Mouse (Mus musculus): Measurements from ENCODE around the gene Slc6a15. TPM values are rescaled to one million over a fixed set of nuclear protein-coding genes. Genes with fewer than 3 reads are reported as not detected.

Gene Slc6a15
- 10.1 and 10.9 TPM in 2 replicates for polyA plus RNA-seq (2014; fragmentation: Nextera tagmentation; extraction: Ambion mirVana)

GRCm38 (mm10) chr10:103367371-103368295 lies at the start of gene Slc6a15:
Gene Slc6a15, plus strand, starts transcription at chr10:103367783.
- under 1% methylated on average over 43 of the region's 43 CpGs for WGBS
- Histone ChIP-seq H3K4me1 (ENCODE audit: control insufficient read depth, insufficient read depth, low read length) (no peaks in the 10 kb centered on the region; the same call in 1 of the 2 replicates), H3K4me2 (peak within 1 kb of the TSS; percentile 94), H3K27me3 (ENCODE audit: control insufficient read depth, insufficient read depth, low read length) (no peaks in the 10 kb centered on the region), H3K9ac (ENCODE audit: low read length) (peak within 1 kb of the TSS; percentile 71), H3K4me3 (ENCODE audit: low read depth, low read length) (peak within 1 kb of the TSS; percentile 56), H3K36me3 (ENCODE audit: control insufficient read depth, insufficient read depth, low read length) (no peaks in the 10 kb centered on the region), H3K27ac (ENCODE audit: low read depth, low read length) (no peak within 1 kb of the TSS), H3K9me3 (ENCODE audit: control insufficient read depth, low read length) (no peaks in the 10 kb centered on the region)
- ATAC-seq (ENCODE audit: low FRiP score) (peak; percentile 78), DNase-seq (ENCODE audit: low spot score, missing footprints) (peak; percentile 95)

GRCm38 (mm10) chr10:103321941-103322340 lies 45.6 kb upstream of the Slc6a15 start:
- 86% methylated on average over 3 of the region's 3 CpGs for WGBS

GRCm38 (mm10) chr10:103323386-103323785 lies 44.2 kb upstream of the Slc6a15 start:
- Histone ChIP-seq H3K9ac (ENCODE audit: low read length) (no peak overlapping the region), H3K9me3 (ENCODE audit: control insufficient read depth, low read length) (no peaks in the 10 kb centered on the region), H3K4me2 (no peak overlapping the region), H3K36me3 (ENCODE audit: control insufficient read depth, insufficient read depth, low read length) (no peaks in the 10 kb centered on the region), H3K27ac (ENCODE audit: low read depth, low read length) (no peak overlapping the region), H3K27me3 (ENCODE audit: control insufficient read depth, insufficient read depth, low read length) (no peaks in the 10 kb centered on the region), H3K4me3 (ENCODE audit: low read depth, low read length) (no peak overlapping the region), H3K4me1 (ENCODE audit: control insufficient read depth, insufficient read depth, low read length) (no peaks in the 10 kb centered on the region)
- DNase-seq (ENCODE audit: low spot score, missing footprints) (peak; percentile 33), ATAC-seq (ENCODE audit: low FRiP score) (no peak)
- 85% methylated on average over 3 of the region's 3 CpGs for WGBS

More at GRCm38 (mm10) chr10:103321941-103322340, 45.6 kb upstream of the Slc6a15 start:
- H3K9me3 ChIP-seq (ENCODE audit: control insufficient read depth, low read length): no peaks in the 10 kb centered on the region
- H3K4me2 ChIP-seq: no peak overlapping the region
- H3K27ac ChIP-seq (ENCODE audit: low read depth, low read length): no peak overlapping the region
- H3K27me3 ChIP-seq (ENCODE audit: control insufficient read depth, insufficient read depth, low read length): no peaks in the 10 kb centered on the region
- ATAC-seq (ENCODE audit: low FRiP score): no peak
- no peaks in the 10 kb centered on the region for H3K36me3 ChIP-seq (ENCODE audit: control insufficient read depth, insufficient read depth, low read length)
- no peaks in the 10 kb centered on the region for H3K4me1 ChIP-seq (ENCODE audit: control insufficient read depth, insufficient read depth, low read length)
- no peak overlapping the region for H3K9ac ChIP-seq (ENCODE audit: low read length)
- peak; percentile 21 for DNase-seq (ENCODE audit: low spot score, missing footprints)
- no peak overlapping the region for H3K4me3 ChIP-seq (ENCODE audit: low read depth, low read length)

- H3K27me3 ChIP-seq (ENCODE audit: control insufficient read depth, insufficient read depth, low read length): no peaks in the 10 kb centered on the region
- H3K27ac ChIP-seq (ENCODE audit: low read depth, low read length): no peak overlapping the region
- H3K9ac ChIP-seq (ENCODE audit: low read length): no peak overlapping the region
- no peaks in the 10 kb centered on the region for H3K9me3 ChIP-seq (ENCODE audit: control insufficient read depth, low read length)
- H3K4me3 ChIP-seq (ENCODE audit: low read depth, low read length): no peak overlapping the region
- 97% methylated on average over 1 of the region's 1 CpGs for WGBS
- no peak overlapping the region for H3K4me2 ChIP-seq
- H3K36me3 ChIP-seq (ENCODE audit: control insufficient read depth, insufficient read depth, low read length): no peaks in the 10 kb centered on the region
- H3K4me1 ChIP-seq (ENCODE audit: control insufficient read depth, insufficient read depth, low read length): no peaks in the 10 kb centered on the region
- DNase-seq (ENCODE audit: low spot score, missing footprints) (no peak), ATAC-seq (ENCODE audit: low FRiP score) (no peak)
Measured at GRCm38 (mm10) chr10:103334306-103334705, 33.3 kb upstream of the Slc6a15 start.

GRCm38 (mm10) chr10:103339928-103340327 lies 27.7 kb upstream of the Slc6a15 start:
- Histone ChIP-seq H3K36me3 (ENCODE audit: control insufficient read depth, insufficient read depth, low read length) (no peaks in the 10 kb centered on the region), H3K4me2 (no peak overlapping the region), H3K27ac (ENCODE audit: low read depth, low read length) (no peak overlapping the region), H3K9me3 (ENCODE audit: control insufficient read depth, low read length) (no peaks in the 10 kb centered on the region), H3K9ac (ENCODE audit: low read length) (no peak overlapping the region), H3K4me3 (ENCODE audit: low read depth, low read length) (no peak overlapping the region), H3K27me3 (ENCODE audit: control insufficient read depth, insufficient read depth, low read length) (no peaks in the 10 kb centered on the region), H3K4me1 (ENCODE audit: control insufficient read depth, insufficient read depth, low read length) (no peaks in the 10 kb centered on the region)
- 90% methylated on average over 5 of the region's 5 CpGs for WGBS
- no peak for ATAC-seq (ENCODE audit: low FRiP score)
- no peak for DNase-seq (ENCODE audit: low spot score, missing footprints)

GRCm38 (mm10) chr10:103346797-103347196 lies 20.8 kb upstream of the Slc6a15 start:
- Histone ChIP-seq H3K4me2 (no peak overlapping the region), H3K27me3 (ENCODE audit: control insufficient read depth, insufficient read depth, low read length) (no peaks in the 10 kb centered on the region), H3K9ac (ENCODE audit: low read length) (no peak overlapping the region), H3K4me1 (ENCODE audit: control insufficient read depth, insufficient read depth, low read length) (no peaks in the 10 kb centered on the region), H3K9me3 (ENCODE audit: control insufficient read depth, low read length) (no peaks in the 10 kb centered on the region), H3K36me3 (ENCODE audit: control insufficient read depth, insufficient read depth, low read length) (no peaks in the 10 kb centered on the region), H3K4me3 (ENCODE audit: low read depth, low read length) (no peak overlapping the region), H3K27ac (ENCODE audit: low read depth, low read length) (no peak overlapping the region)
- no peak for DNase-seq (ENCODE audit: low spot score, missing footprints)
- 24% methylated on average over 2 of the region's 2 CpGs for WGBS
- ATAC-seq (ENCODE audit: low FRiP score): peak; percentile 63

- WGBS: under 1% methylated on average over 37 of the region's 37 CpGs
- Histone ChIP-seq H3K27me3 (ENCODE audit: control insufficient read depth, insufficient read depth, low read length) (no peaks in the 10 kb centered on the region), H3K4me3 (ENCODE audit: low read depth, low read length) (peak overlapping the region; percentile 56), H3K9me3 (ENCODE audit: control insufficient read depth, low read length) (no peaks in the 10 kb centered on the region), H3K4me2 (peak overlapping the region; percentile 94), H3K9ac (ENCODE audit: low read length) (peak overlapping the region; percentile 71), H3K27ac (ENCODE audit: low read depth, low read length) (no peak overlapping the region), H3K4me1 (ENCODE audit: control insufficient read depth, insufficient read depth, low read length) (no peaks in the 10 kb centered on the region; the same call in 1 of the 2 replicates), H3K36me3 (ENCODE audit: control insufficient read depth, insufficient read depth, low read length) (no peaks in the 10 kb centered on the region)
- DNase-seq (ENCODE audit: low spot score, missing footprints): peak; percentile 96
- peak; percentile 58 for ATAC-seq (ENCODE audit: low FRiP score)
Measured at GRCm38 (mm10) chr10:103368296-103369080, 905 bp downstream of the Slc6a15 start.

- peak overlapping the region; percentile 71 for H3K9ac ChIP-seq (ENCODE audit: low read length)
- H3K4me2 ChIP-seq: peak overlapping the region; percentile 94
- no peaks in the 10 kb centered on the region; the same call in 1 of the 2 replicates for H3K4me1 ChIP-seq (ENCODE audit: control insufficient read depth, insufficient read depth, low read length)
- H3K4me3 ChIP-seq (ENCODE audit: low read depth, low read length): peak overlapping the region; percentile 56
- no peak for DNase-seq (ENCODE audit: low spot score, missing footprints)
- ATAC-seq (ENCODE audit: low FRiP score): peak; percentile 92
- H3K36me3 ChIP-seq (ENCODE audit: control insufficient read depth, insufficient read depth, low read length): no peaks in the 10 kb centered on the region
- H3K27me3 ChIP-seq (ENCODE audit: control insufficient read depth, insufficient read depth, low read length): no peaks in the 10 kb centered on the region
- 2% methylated on average over 8 of the region's 8 CpGs for WGBS
- no peaks in the 10 kb centered on the region for H3K9me3 ChIP-seq (ENCODE audit: control insufficient read depth, low read length)
- no peak overlapping the region for H3K27ac ChIP-seq (ENCODE audit: low read depth, low read length)
Measured at GRCm38 (mm10) chr10:103369081-103369420, 1.5 kb downstream of the Slc6a15 start.

- peak; percentile 65; the same call in 1 of the 2 replicates for ATAC-seq (ENCODE audit: low FRiP score)
- Histone ChIP-seq H3K27ac (ENCODE audit: low read depth, low read length) (no peak overlapping the region), H3K9me3 (ENCODE audit: control insufficient read depth, low read length) (no peaks in the 10 kb centered on the region), H3K27me3 (ENCODE audit: control insufficient read depth, insufficient read depth, low read length) (no peaks in the 10 kb centered on the region), H3K9ac (ENCODE audit: low read length) (no peak overlapping the region), H3K4me2 (no peak overlapping the region), H3K4me1 (ENCODE audit: control insufficient read depth, insufficient read depth, low read length) (no peaks in the 10 kb centered on the region), H3K4me3 (ENCODE audit: low read depth, low read length) (no peak overlapping the region), H3K36me3 (ENCODE audit: control insufficient read depth, insufficient read depth, low read length) (no peaks in the 10 kb centered on the region)
- 25% methylated on average over 4 of the region's 4 CpGs for WGBS
- peak; percentile 85 for DNase-seq (ENCODE audit: low spot score, missing footprints)
Measured at GRCm38 (mm10) chr10:103402171-103402570, 34.6 kb downstream of the Slc6a15 start.

All from midbrain, embryonic 11.5 days (tissue).